In the genomic region with DNA sequence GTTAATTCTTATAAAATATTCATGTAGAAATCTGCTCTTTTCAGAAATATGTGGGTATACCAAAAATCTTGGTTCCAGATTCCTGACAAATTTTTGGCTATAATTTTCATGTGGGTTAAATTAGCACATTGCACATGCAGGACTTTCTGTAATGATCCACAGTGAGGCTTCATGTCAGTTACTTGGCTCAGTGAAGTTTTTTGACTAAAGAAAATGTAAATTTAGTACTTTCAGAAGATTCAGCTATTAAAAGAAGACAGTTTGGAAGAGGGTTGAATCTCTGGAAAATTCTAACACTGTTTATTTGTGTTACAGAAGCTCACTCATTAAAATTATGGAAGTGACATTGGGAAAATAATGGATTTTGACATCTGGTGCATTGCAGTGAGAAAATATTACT, we compare ENCODE assay signal across 21 mouse cellular contexts.
"Had no signal": no experiment of that assay in that cellular context is flagged by ENCODE, and none has a peak within 500 bp of the region (broad histone marks: within the 10 kb centered on the region; RNA-seq: fewer than 3 reads in every experiment).

No protein-coding gene starts in this region.

- H3K27me3 ChIP-seq: limb, embryonic 13.5 days; liver, embryonic 12.5 days; liver, embryonic 15.5 days; lung, embryonic 15.5 days; neural tube, embryonic 12.5 days; neural tube, embryonic 15.5 days; stomach, embryonic 15.5 days had no signal

- ATAC-seq: liver, embryonic 12.5 days had no signal

- H3K27ac ChIP-seq: limb, embryonic 10.5 days; limb, embryonic 13.5 days; liver, embryonic 12.5 days; liver, embryonic 15.5 days; lung, embryonic 15.5 days; neural tube, embryonic 12.5 days; neural tube, embryonic 15.5 days; stomach, embryonic 15.5 days had no signal

- H3K4me2 ChIP-seq: limb, embryonic 13.5 days; liver, embryonic 12.5 days; liver, embryonic 15.5 days; lung, embryonic 15.5 days; midbrain, embryonic 11.5 days; neural tube, embryonic 12.5 days; neural tube, embryonic 15.5 days; stomach, embryonic 15.5 days had no signal

- DNase-seq: kidney, adult 8-10 months; kidney, postnatal 25 days; liver; lung, adult 18-20 months; lung, postnatal 14 days; lung, postnatal 4 days; midbrain, embryonic 14.5 days; right cerebral cortex, adult 18-20 months; right cerebral cortex, postnatal 25 days; spleen, adult 18-20 months; thymus, adult 18-20 months; thymus, postnatal 36 days had no signal

- H3K4me1 ChIP-seq: limb, embryonic 10.5 days; limb, embryonic 13.5 days; liver, embryonic 12.5 days; liver, embryonic 15.5 days; lung, embryonic 15.5 days; neural tube, embryonic 12.5 days; neural tube, embryonic 15.5 days; stomach, embryonic 15.5 days had no signal

- H3K36me3 ChIP-seq: limb, embryonic 10.5 days; limb, embryonic 13.5 days; liver, embryonic 12.5 days; liver, embryonic 15.5 days; lung, embryonic 15.5 days; neural tube, embryonic 12.5 days; neural tube, embryonic 15.5 days; stomach, embryonic 15.5 days had no signal

- H3K9me3 ChIP-seq: limb, embryonic 10.5 days; limb, embryonic 13.5 days; liver, embryonic 12.5 days; liver, embryonic 15.5 days; lung, embryonic 15.5 days; neural tube, embryonic 12.5 days; neural tube, embryonic 15.5 days; stomach, embryonic 15.5 days had no signal

- H3K4me3 ChIP-seq: limb, embryonic 10.5 days; limb, embryonic 13.5 days; liver, embryonic 12.5 days; liver, embryonic 15.5 days; lung, embryonic 15.5 days; neural tube, embryonic 12.5 days; neural tube, embryonic 15.5 days; stomach, embryonic 15.5 days had no signal

- H3K9ac ChIP-seq: limb, embryonic 13.5 days; liver, embryonic 12.5 days; liver, embryonic 15.5 days; lung, embryonic 15.5 days; neural tube, embryonic 12.5 days; neural tube, embryonic 15.5 days; stomach, embryonic 15.5 days had no signal
